Mouse (Mus musculus) embryo, embryonic 11 days (tissue): ENCODE measurements around the gene Tspyl3.

Experiments
- DNase-seq: peaks from one replicate; pipeline ENCODE4 v3.0.0-alpha.2; 2015

The Tspyl3 gene

GRCm38 (mm10) chr2:153225595-153225953, 333 bp upstream of the Tspyl3 start:
- DNase-seq: no peak

- no peak for DNase-seq
These were observed 2.7 kb downstream of the Tspyl3 start for GRCm38 (mm10) chr2:153222566-153222965.

- no peak for DNase-seq
These were observed 3.1 kb downstream of the Tspyl3 start for GRCm38 (mm10) chr2:153222130-153222529.

- no peak for DNase-seq
These were observed 3.6 kb downstream of the Tspyl3 start for GRCm38 (mm10) chr2:153221620-153222019.

GRCm38 (mm10) chr2:153218516-153218915, 6.7 kb downstream of the Tspyl3 start:
- DNase-seq: no peak

GRCm38 (mm10) chr2:153217826-153218340, 7.4 kb downstream of the Tspyl3 start:
- no peak for DNase-seq

- no peak for DNase-seq
These were observed 9.8 kb downstream of the Tspyl3 start for GRCm38 (mm10) chr2:153215421-153215820.

- no peak for DNase-seq
These were observed 10.4 kb downstream of the Tspyl3 start for GRCm38 (mm10) chr2:153214771-153215259.

- no peak for DNase-seq
These were observed 11.9 kb downstream of the Tspyl3 start for GRCm38 (mm10) chr2:153213351-153213750.

GRCm38 (mm10) chr2:153211451-153211850, 13.8 kb downstream of the Tspyl3 start:
- DNase-seq: no peak

- no peak for DNase-seq
These were observed 16.0 kb downstream of the Tspyl3 start for GRCm38 (mm10) chr2:153209286-153209685.

- no peak for DNase-seq
These were observed 17.1 kb downstream of the Tspyl3 start for GRCm38 (mm10) chr2:153208149-153208548.

- no peak for DNase-seq
These were observed 22.5 kb downstream of the Tspyl3 start for GRCm38 (mm10) chr2:153202766-153203165.

GRCm38 (mm10) chr2:153199114-153199513, 26.1 kb downstream of the Tspyl3 start:
- DNase-seq: no peak

GRCm38 (mm10) chr2:153198485-153198884, 26.8 kb downstream of the Tspyl3 start:
- DNase-seq: no peak

GRCm38 (mm10) chr2:153194255-153194654, 31.0 kb downstream of the Tspyl3 start:
- no peak for DNase-seq

- no peak for DNase-seq
These were observed 34.0 kb downstream of the Tspyl3 start for GRCm38 (mm10) chr2:153191242-153191641.

- no peak for DNase-seq
These were observed 37.4 kb downstream of the Tspyl3 start for GRCm38 (mm10) chr2:153187848-153188247.

- DNase-seq: no peak
These were observed 39.1 kb downstream of the Tspyl3 start for GRCm38 (mm10) chr2:153186176-153186591.

GRCm38 (mm10) chr2:153179961-153180360, 45.3 kb downstream of the Tspyl3 start:
- DNase-seq: no peak

- no peak for DNase-seq
These were observed 45.9 kb downstream of the Tspyl3 start for GRCm38 (mm10) chr2:153179126-153179860.

- DNase-seq: no peak
These were observed 48.1 kb downstream of the Tspyl3 start for GRCm38 (mm10) chr2:153177188-153177587.

GRCm38 (mm10) chr2:153175995-153176570, 49.2 kb downstream of the Tspyl3 start:
- no peak for DNase-seq
